Mouse (Mus musculus) hindbrain, embryonic 11.5 days (tissue): Measurements from ENCODE around the gene Ergic1. TPM values are rescaled to one million over a fixed set of nuclear protein-coding genes. Genes with fewer than 3 reads are reported as not detected.
A peak's percentile ranks its signal among the peaks of the same experiment; 100 is the strongest.

ENCODE experiments used
- ATAC-seq: fragments of 200-750 bp; cut with Nextera tagmentation; 2 replicates; pipeline ENCODE4 v1.8.0; 2017; ENCODE audit warnings: mild to moderate bottlenecking, moderate TSS enrichment, moderate library complexity; ENCODE audit not compliant: low FRiP score
- DNase-seq: peaks from one replicate; pipeline ENCODE4 v3.0.0-alpha.2; 2015; ENCODE audit warnings: low spot score
- H3K27ac ChIP-seq: fragments of 300-500 bp; sonication (generic); 2 replicates; pipeline ENCODE4 v1.5.1; 2014; ENCODE audit warnings: mild to moderate bottlenecking, low read depth, low read length
- H3K27me3 ChIP-seq: fragments of 300-500 bp; sonication (generic); 2 replicates; pipeline ENCODE4 v1.6.1; 2014; ENCODE audit warnings: mild to moderate bottlenecking, low read length, moderate library complexity, mixed read lengths; ENCODE audit not compliant: control insufficient read depth, insufficient read depth
- H3K36me3 ChIP-seq: fragments of 300-500 bp; sonication (generic); 2 replicates; pipeline ENCODE4 v1.6.1; 2014; ENCODE audit warnings: mild to moderate bottlenecking, low read length, moderate library complexity, mixed read lengths; ENCODE audit not compliant: control insufficient read depth, insufficient read depth
- H3K4me1 ChIP-seq: fragments of 300-500 bp; sonication (generic); replicated peaks from 2 replicates; pipeline ENCODE4 v1.6.1; 2014; ENCODE audit warnings: low read length, mixed read lengths; ENCODE audit not compliant: control insufficient read depth, insufficient read depth
- H3K4me2 ChIP-seq: fragments of 300-500 bp; sonication (generic); replicated peaks from 2 replicates; pipeline ENCODE4 v1.6.1; 2014; ENCODE audit warnings: mild to moderate bottlenecking, low read depth, low read length
- H3K4me3 ChIP-seq: fragments of 300-500 bp; sonication (generic); 2 replicates; pipeline ENCODE4 v1.5.1; 2014; ENCODE audit warnings: low read depth, low read length
- H3K9ac ChIP-seq: fragments of 300-500 bp; sonication (generic); 2 replicates; pipeline ENCODE4 v1.6.1; 2014; ENCODE audit warnings: low read depth, low read length
- H3K9me3 ChIP-seq: fragments of 300-500 bp; sonication (generic); 2 replicates; pipeline ENCODE4 v1.6.1; 2016; ENCODE audit warnings: low read length; ENCODE audit not compliant: control insufficient read depth
- WGBS: fragments of 180-500 bp; shearing (Covaris S2); extraction: QIAGEN DNeasy Blood & Tissue Kit; methylation state at CpG from one replicate; pipeline ENCODE4 v1.1.7; 2014; 5-methylcytosine and 5-hydroxymethylcytosine counted together
- polyA plus RNA-seq: library from polyadenylated mRNA; unstranded; fragments of >200 nt; fragmentation: Nextera tagmentation; extraction: Ambion mirVana; gene quantifications from 2 replicates; pipeline ENCODE4 v1.2.1, GENCODE M21; 2014

Ergic1 gene
- polyA plus RNA-seq: 112 and 119 TPM in 2 replicates

DNA sequence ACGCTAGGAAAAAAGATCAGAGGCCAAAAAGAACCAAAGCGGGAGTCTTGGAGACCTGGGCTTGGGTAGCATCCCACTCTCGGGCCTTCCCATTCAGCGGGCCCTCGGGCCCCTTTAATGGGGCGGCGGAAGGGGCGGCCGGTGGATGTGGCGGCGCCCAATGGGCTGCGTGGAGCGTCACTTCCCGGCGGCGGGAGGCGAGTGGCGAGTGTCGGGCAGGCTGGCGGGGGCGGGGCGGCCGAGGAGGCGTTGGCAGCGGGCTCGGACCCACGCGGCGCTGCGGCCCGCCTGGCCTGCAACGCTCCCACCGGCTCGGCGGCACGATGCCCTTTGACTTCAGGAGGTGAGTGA lies at the start of gene Ergic1:
Gene Ergic1 (plus strand): TSS at position 200 of the 351 bp plus-strand sequence.
- Histone ChIP-seq H3K27me3 (no peaks in the 10 kb centered on the region), H3K4me1 (peaks cover 16% of the 10 kb centered on the region), H3K4me3 (peak within 1 kb of the TSS; percentile 71), H3K9me3 (no peaks in the 10 kb centered on the region), H3K4me2 (peak within 1 kb of the TSS; percentile 95), H3K27ac (peak within 1 kb of the TSS; percentile 70), H3K36me3 (0 out of 2 replicates have a peak, but pooled peaks cover 2% of the 10 kb centered on the region), H3K9ac (peak within 1 kb of the TSS; percentile 90)
- peak; percentile 96 for ATAC-seq
- peak; percentile 93 for DNase-seq
- 1% methylated on average over 36 of the region's 36 CpGs for WGBS

DNA sequence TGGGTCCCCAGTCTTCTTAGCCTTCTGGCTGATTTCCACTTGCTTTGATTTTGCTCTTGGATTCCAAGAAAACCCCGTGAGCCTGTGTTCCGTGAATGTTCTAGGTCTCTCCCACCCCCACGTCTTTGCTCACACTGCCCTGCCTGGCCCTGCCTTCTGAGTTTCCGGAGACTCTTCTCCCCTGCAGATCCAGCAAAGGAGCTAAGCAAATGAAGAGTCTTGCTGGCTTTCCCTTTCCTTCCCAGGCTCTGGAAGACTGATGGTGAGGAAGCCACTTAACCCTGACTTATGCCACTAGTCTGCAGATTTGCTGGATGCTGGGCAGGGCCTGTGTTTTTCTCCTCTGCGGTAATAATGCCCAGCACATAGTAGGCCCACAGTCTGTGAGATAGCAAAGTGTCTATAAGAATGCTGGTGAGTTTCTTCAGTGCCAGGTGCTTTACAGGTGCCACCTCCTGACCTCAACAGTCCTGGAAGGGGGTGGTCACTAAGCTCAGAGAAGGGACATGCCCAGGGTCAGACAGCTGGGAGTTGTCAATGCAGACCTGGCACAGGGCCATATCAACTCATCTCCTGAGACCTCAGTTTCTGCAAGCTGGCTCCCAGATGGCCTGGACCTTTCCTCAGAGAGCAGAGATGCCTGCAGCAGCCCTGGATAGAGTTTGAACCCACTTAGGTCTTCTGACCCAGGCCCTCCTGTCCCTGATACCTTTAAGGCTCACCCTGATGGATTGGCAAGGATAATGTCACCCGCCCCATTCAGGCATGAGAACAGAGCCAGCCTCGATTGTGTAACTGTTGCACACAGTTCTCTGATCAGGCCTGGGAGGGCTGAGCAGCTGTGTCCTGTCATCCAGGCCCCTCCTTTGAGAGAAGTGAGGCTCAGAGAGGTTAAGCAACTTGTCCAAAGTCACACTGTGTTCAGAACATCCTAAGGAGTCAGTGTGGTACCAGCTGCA lies 49.2 kb upstream of the Ergic1 start:
- H3K4me2 ChIP-seq: no peak overlapping the region
- no peak overlapping the region for H3K27ac ChIP-seq
- no peak overlapping the region for H3K4me3 ChIP-seq
- no peak for DNase-seq
- H3K9ac ChIP-seq: no peak overlapping the region
- H3K9me3 ChIP-seq: no peaks in the 10 kb centered on the region
- 71% methylated on average over 7 of the region's 7 CpGs for WGBS
- ATAC-seq: no peak
- H3K36me3 ChIP-seq: no peaks in the 10 kb centered on the region
- peaks cover 2% of the 10 kb centered on the region; the same call in 1 of the 2 replicates for H3K4me1 ChIP-seq
- H3K27me3 ChIP-seq: no peaks in the 10 kb centered on the region

DNA sequence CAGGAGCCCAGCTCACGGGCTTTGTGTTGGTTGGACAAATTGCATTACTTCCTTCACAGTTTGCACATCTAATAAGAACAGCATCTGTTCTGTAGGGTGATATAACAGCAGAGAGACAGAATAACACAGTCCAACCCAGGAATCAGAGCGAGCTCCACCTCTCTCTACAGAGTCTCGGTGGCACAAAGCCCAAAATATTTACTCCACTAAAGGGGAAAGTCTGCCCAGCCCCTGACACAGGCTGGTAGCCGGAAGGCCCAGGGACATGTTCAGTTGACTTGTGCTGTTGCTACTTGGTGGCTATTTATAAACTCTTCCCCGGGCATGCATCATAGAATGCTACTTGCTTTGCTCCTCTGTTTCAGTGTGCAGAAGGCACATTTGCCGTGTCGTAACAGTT lies 48.3 kb upstream of the Ergic1 start:
- no peak overlapping the region for H3K27ac ChIP-seq
- H3K9ac ChIP-seq: no peak overlapping the region
- H3K4me3 ChIP-seq: no peak overlapping the region
- peaks cover 2% of the 10 kb centered on the region; the same call in 1 of the 2 replicates for H3K4me1 ChIP-seq
- DNase-seq: no peak
- ATAC-seq: no peak
- H3K27me3 ChIP-seq: no peaks in the 10 kb centered on the region
- H3K36me3 ChIP-seq: no peaks in the 10 kb centered on the region
- no peak overlapping the region for H3K4me2 ChIP-seq
- H3K9me3 ChIP-seq: no peaks in the 10 kb centered on the region
- WGBS: 88% methylated on average over 7 of the region's 7 CpGs

DNA sequence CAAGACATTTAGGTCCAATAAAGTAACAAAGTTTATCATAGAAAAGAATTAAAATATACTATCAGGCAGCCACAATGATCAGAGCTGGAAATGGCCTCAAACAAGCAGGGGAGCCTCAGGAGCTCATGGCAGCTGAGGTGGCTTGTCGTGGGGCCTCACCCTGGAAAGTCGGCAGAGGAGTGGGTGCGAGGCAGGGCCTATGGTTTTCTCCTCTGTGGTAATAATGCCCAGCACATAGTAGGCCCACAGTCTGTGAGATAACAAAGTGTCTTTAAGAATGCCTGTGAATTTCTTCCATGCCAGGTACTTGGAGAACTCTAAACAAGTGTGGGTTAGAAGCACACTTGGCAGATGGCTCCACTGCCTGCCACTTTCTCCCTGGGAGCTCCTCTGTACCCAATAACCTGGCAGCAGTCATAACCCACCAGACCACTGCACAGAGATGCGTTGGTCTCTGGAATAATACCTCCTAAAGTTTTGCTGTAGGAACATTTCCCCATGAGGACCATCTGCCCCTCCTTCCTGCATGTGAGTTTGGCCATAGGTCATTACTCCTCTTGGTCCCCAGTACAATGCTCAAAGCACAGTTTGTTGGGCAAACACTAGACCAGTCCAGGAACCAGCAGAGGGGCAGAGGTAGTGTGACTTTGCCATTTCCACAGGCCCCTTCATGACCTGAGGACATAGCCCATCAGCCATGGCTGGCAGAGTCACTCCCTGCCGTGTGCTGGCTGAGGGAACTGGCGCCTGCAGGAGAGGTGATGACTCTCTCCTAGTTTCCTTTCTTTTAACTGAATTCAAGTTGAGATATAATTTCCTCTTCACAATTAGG lies 47.6 kb upstream of the Ergic1 start:
- Histone ChIP-seq H3K4me3 (no peak overlapping the region), H3K36me3 (no peaks in the 10 kb centered on the region), H3K9me3 (no peaks in the 10 kb centered on the region), H3K9ac (no peak overlapping the region), H3K27ac (no peak overlapping the region), H3K4me2 (no peak overlapping the region), H3K4me1 (peaks cover 2% of the 10 kb centered on the region; the same call in 1 of the 2 replicates), H3K27me3 (no peaks in the 10 kb centered on the region)
- no peak for ATAC-seq
- no peak for DNase-seq
- 84% methylated on average over 6 of the region's 6 CpGs for WGBS

- H3K4me3 ChIP-seq: no peak overlapping the region
- ATAC-seq (no peak), DNase-seq (no peak)
- H3K4me2 ChIP-seq: no peak overlapping the region
- no peaks in the 10 kb centered on the region for H3K4me1 ChIP-seq
- H3K36me3 ChIP-seq: no peaks in the 10 kb centered on the region
- H3K9ac ChIP-seq: no peak overlapping the region
- H3K27ac ChIP-seq: 0 out of 2 replicates have a peak overlapping the region, but pooled peaks have one; percentile 6
- WGBS: 80% methylated on average over 3 of the region's 3 CpGs
- no peaks in the 10 kb centered on the region for H3K9me3 ChIP-seq
- no peaks in the 10 kb centered on the region for H3K27me3 ChIP-seq
Observed at GRCm38 (mm10) chr17:26514581-26515030, 46.7 kb upstream of the Ergic1 start.

GRCm38 (mm10) chr17:26515675-26516074 lies 45.6 kb upstream of the Ergic1 start:
- no peaks in the 10 kb centered on the region for H3K27me3 ChIP-seq
- no peak overlapping the region for H3K4me3 ChIP-seq
- no peaks in the 10 kb centered on the region for H3K4me1 ChIP-seq
- H3K36me3 ChIP-seq: no peaks in the 10 kb centered on the region
- WGBS: 88% methylated on average over 4 of the region's 4 CpGs
- ATAC-seq: no peak
- H3K27ac ChIP-seq: no peak overlapping the region
- H3K9ac ChIP-seq: no peak overlapping the region
- H3K4me2 ChIP-seq: no peak overlapping the region
- no peaks in the 10 kb centered on the region for H3K9me3 ChIP-seq
- DNase-seq: no peak

DNA sequence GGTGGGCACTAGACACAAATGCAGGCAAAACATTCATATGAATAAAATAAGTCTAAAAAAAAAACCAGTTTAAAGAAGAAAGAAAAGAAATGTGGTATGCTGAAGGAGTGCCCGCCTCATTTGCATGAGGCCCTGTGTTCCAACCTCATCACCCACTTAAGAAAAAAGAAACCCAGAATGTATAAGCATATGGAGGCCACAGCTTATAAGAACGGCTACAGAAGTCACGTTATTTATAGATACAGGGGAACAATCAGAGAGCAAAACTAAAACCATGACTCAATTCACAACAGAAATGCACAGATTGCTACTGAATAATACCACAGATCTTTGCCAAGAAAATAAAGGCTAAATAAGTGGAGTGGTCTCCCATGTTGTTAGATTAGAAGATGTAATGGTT lies 43.0 kb upstream of the Ergic1 start:
- DNase-seq: no peak
- no peak overlapping the region for H3K4me2 ChIP-seq
- H3K4me1 ChIP-seq: no peaks in the 10 kb centered on the region
- no peak overlapping the region for H3K27ac ChIP-seq
- H3K9ac ChIP-seq: no peak overlapping the region
- H3K36me3 ChIP-seq: no peaks in the 10 kb centered on the region
- H3K27me3 ChIP-seq: no peaks in the 10 kb centered on the region
- H3K4me3 ChIP-seq: no peak overlapping the region
- H3K9me3 ChIP-seq: no peaks in the 10 kb centered on the region
- ATAC-seq: no peak
- WGBS: 86% methylated on average over 3 of the region's 3 CpGs

DNA sequence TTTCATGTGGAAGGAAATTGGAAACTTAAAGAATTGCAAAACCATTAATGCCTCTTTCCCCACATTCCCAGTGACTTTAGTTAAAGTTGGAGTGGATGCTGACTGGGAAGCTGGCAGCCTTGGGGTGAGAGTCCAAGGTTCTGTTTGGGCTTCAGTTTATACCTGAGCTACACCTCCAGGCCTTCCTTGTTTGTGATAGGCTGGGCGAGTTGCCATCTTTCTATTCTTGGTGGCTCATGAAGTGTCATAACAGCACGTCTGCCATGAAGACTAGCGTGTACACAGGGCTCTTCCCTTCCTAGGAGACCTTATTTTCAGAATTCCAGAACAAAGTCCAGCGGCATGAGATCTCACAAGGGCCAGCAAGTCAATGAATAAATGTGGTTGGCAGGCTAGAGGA lies 38.6 kb upstream of the Ergic1 start:
- Histone ChIP-seq H3K4me3 (no peak overlapping the region), H3K4me1 (no peaks in the 10 kb centered on the region), H3K27ac (no peak overlapping the region), H3K36me3 (no peaks in the 10 kb centered on the region), H3K27me3 (no peaks in the 10 kb centered on the region), H3K9me3 (no peaks in the 10 kb centered on the region), H3K9ac (no peak overlapping the region), H3K4me2 (no peak overlapping the region)
- WGBS: 76% methylated on average over 4 of the region's 4 CpGs
- DNase-seq: no peak
- no peak for ATAC-seq
